Mouse (Mus musculus) lung, adult 2 months (tissue): ENCODE measurements around the gene Olfr659.

ENCODE experiments used
- CTCF ChIP-seq: fragments of 200-500 bp; IDR thresholded peaks from 2 replicates; pipeline ENCODE4 v1.5.1; 2011; ENCODE audit warnings: mild to moderate bottlenecking, low read length, control low read depth; ENCODE audit not compliant: insufficient read depth
- POLR2A ChIP-seq: fragments of 200-500 bp; IDR thresholded peaks from 2 replicates; pipeline ENCODE4 v1.6.1; 2011; ENCODE audit warnings: low read depth, mild to moderate bottlenecking, control low read depth, low read length, borderline replicate concordance; ENCODE audit errors: extremely low read depth

DNA sequence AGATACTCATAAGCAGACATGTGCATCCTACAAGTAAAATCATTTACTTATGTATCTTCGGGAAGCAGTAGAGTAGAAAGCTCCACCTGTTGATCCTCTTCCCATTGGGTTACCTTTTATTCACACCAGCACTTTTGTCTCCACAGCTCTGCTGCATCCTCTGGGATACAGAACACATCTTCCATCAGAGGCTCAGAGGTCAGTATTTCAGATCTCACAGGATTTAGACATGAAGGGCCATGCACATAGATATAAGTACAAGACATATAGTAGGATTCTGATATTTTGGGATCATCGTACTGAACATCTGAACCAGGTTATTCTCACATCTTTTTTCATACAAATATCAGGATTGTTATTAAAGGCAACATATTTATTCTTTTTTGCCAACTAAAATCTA is 19.6 kb downstream of the Olfr659 start, which contains the start of gene Olfr661:
- TF ChIP-seq CTCF (no peak), POLR2A (no peak)
